Mouse (Mus musculus): Measurements from ENCODE around the gene Ccdc117. TPM values are rescaled to one million over a fixed set of nuclear protein-coding genes. Genes with fewer than 3 reads are reported as not detected.
"Not testable (repeated sequence)": the region's sequence is repeated elsewhere in the genome, so short reads cannot be mapped to it uniquely, and the experiment has no call there.

Gene Ccdc117
- total RNA-seq, 2 experiments from 2014 or later: 11.2 to 14.6 TPM

- no peak for DNase-seq (ENCODE audit: low spot score in 2 of 2)
- intact Hi-C loops (cut with DNase I): no loop called here
Observed at GRCm38 (mm10) chr11:5490989-5491656, 50.9 kb downstream of the Ccdc117 start.

DNA sequence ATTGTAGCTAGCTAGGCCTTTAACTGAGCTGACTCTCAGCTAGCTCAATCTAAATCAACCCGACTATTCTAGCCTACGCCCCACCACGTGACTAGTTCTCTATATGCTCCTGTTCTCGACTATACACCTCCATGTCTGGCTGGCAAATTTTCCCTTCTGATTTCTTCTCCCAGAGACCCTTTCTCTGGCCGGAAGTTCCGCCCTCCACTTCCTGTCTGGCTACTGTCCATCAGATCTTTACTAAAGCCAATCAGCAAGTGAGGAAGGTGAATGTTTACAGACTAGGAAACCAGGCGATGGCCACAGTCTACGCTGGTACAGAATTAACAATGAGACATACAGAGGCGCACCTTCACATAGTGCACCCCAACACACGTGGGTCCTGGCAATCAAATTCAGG lies 52.6 kb downstream of the Ccdc117 start:
- intact Hi-C loops (cut with DNase I); DNase-seq (ENCODE audit: low spot score in 2 of 2): not testable (repeated sequence)

DNA sequence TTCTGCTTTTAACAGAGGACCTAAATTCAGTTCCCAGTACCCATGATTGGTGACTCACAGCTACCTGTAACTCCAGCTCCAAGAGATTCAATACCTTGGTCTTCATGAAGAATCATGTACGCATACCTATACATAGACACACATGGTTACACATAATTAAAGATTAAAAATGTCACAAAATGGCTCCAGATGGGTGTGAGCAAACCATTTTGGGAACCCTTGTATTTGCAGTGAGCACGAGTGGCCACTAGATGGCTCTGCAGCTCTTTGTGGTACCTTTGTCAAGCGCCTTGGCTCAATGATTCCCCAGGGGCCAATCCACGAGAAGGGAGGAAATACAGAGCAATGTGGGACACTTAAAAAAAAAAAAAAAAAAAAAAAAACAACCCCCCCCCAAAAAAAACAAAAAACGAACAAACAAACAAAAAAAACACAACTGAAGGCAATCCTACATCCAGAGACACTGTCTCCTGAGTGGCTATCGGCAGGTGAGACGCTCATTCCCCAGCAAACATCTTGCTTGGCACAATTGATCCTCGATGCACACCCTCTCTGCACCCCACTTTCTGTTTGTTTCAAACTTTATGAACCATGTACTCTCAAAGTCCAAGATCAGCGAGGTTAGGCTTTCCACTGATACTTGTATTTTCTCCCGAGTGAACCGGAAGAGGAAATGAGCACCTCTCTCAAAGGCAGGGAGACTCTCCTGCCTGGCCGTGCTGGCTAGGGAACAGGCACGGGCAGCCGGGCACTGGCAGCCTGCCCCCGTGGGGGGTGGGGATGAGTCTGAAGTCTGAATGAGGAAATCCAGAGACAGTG lies 56.6 kb downstream of the Ccdc117 start:
- DNase-seq (ENCODE audit: low spot score in 2 of 2): peak; percentile 69 to 82
- intact Hi-C loops (cut with DNase I): loop anchor here (2.0 kb wide), 3 partner anchors 35 to 205 kb away; partner anchors contain the start of gene Xbp1

GRCm38 (mm10) chr11:5482581-5482980 lies 59.4 kb downstream of the Ccdc117 start:
- intact Hi-C loops (cut with DNase I): no loop called here
- DNase-seq (ENCODE audit: low spot score in 2 of 2): no peak

Other genes with a start within 250 kb of the Ccdc117 start
- 10 to 100 TPM; 19.5 to 20.2 TPM for gene Znrf3, start 97.3 kb downstream of the Ccdc117 start, total RNA-seq (2021)
- 100 to 1,000 TPM in 1 of 2 experiments, 10 to 100 TPM in 1; 88.6 to 102 TPM for gene Xbp1, start 21.5 kb downstream of the Ccdc117 start, total RNA-seq (2021)
- gene Ankrd36, start 27.5 kb upstream of the Ccdc117 start, total RNA-seq (2021): not detected
- gene Mrps24, start 173.5 kb upstream of the Ccdc117 start, total RNA-seq (2021): 10 to 100 TPM; 64.7 to 71.7 TPM
- gene Urgcp, start 220.2 kb upstream of the Ccdc117 start, total RNA-seq (2021): 10 to 100 TPM; 65.6 to 75.2 TPM
- gene Dbnl, start 246.3 kb upstream of the Ccdc117 start, total RNA-seq (2021): 10 to 100 TPM; 69.2 to 72.2 TPM